Mouse (Mus musculus) MEL (cell line): ENCODE measurements at regions not wholly inside any gene's neighbourhood (a gene's known extent, or its start where the extent isn't known, plus 50 kb on each side); places are given as distances from the start of the nearest gene placed in this dataset.

ENCODE experiments used
- DNase-seq: peaks from one replicate; pipeline ENCODE4 v3.0.0; 2011; ENCODE audit warnings: low read depth, low spot score
- H3K27ac ChIP-seq: 2 replicates; pipeline ENCODE4 v1.5.1; 2012; ENCODE audit warnings: low read depth, mild to moderate bottlenecking, control low read depth, low read length, moderate library complexity; ENCODE audit not compliant: control insufficient read depth
- H3K27me3 ChIP-seq, 2 experiments: fragments of 150-350 bp in 1 of 2; sonication (generic) in 1 of 2; 2 replicates each; pipeline ENCODE4 v1.6.1; 2012; ENCODE audit warnings: low read length in 2 of 2, mild to moderate bottlenecking in 2 of 2, improper control_type of control experiment in 1 of 2, moderate library complexity in 1 of 2; ENCODE audit not compliant: insufficient read depth in 2 of 2, control insufficient read depth in 1 of 2
- H3K36me3 ChIP-seq, 2 experiments: 2 replicates each; pipeline ENCODE4 v1.6.1; 2012 to 2014; ENCODE audit warnings: low read length in 2 of 2, improper control_type of control experiment in 1 of 2, inconsistent platforms in 1 of 2, mild to moderate bottlenecking in 1 of 2; ENCODE audit not compliant: insufficient read depth in 2 of 2, control insufficient read depth in 1 of 2
- H3K4me1 ChIP-seq, 2 experiments: fragments of 150-350 bp in 1 of 2; sonication (generic) in 1 of 2; 2 replicates each; pipeline ENCODE4 v1.6.1; 2012; ENCODE audit warnings: low read length in 2 of 2, improper control_type of control experiment in 1 of 2, mild to moderate bottlenecking in 1 of 2; ENCODE audit not compliant: insufficient read depth in 2 of 2, control insufficient read depth in 1 of 2
- H3K4me3 ChIP-seq, 2 experiments: fragments of 150-350 bp in 1 of 2; sonication (generic) in 1 of 2; 2 replicates each; pipeline ENCODE4 v1.5.1; 2012; ENCODE audit warnings: low read depth in 2 of 2, low read length in 2 of 2, mild to moderate bottlenecking in 2 of 2, moderate library complexity in 2 of 2, control low read depth in 1 of 2, improper control_type of control experiment in 1 of 2; ENCODE audit not compliant: control insufficient read depth in 1 of 2, insufficient read depth in 1 of 2
- H3K79me2 ChIP-seq: 2 replicates; pipeline ENCODE4 v1.6.1; 2012; ENCODE audit warnings: mild to moderate bottlenecking, low read length, moderate library complexity; ENCODE audit not compliant: control insufficient read depth, poor library complexity, insufficient read depth
- H3K9ac ChIP-seq: 2 replicates; pipeline ENCODE4 v1.6.1; 2012; ENCODE audit warnings: low read depth, mild to moderate bottlenecking, control low read depth, low read length, moderate library complexity; ENCODE audit not compliant: control insufficient read depth, poor library complexity, severe bottlenecking
- H3K9me3 ChIP-seq: fragments of 150-350 bp; sonication (generic); replicated peaks from 2 replicates; pipeline ENCODE4 v1.6.1; 2012; ENCODE audit warnings: mild to moderate bottlenecking, low read length, improper control_type of control experiment, moderate library complexity; ENCODE audit not compliant: insufficient read depth
- BHLHE40 ChIP-seq: IDR thresholded peaks from 2 replicates; pipeline ENCODE4 v1.6.1; 2012; ENCODE audit warnings: low read depth, mild to moderate bottlenecking, inconsistent platforms, low read length, improper control_type of control experiment, borderline replicate concordance
- CTCF ChIP-seq, 3 experiments: IDR thresholded peaks in 2 of 3; conservative IDR thresholded peaks in 1 of 3; 2 replicates each; pipeline ENCODE4 v1.5.1; 2011 to 2012; ENCODE audit warnings: low read length in 3 of 3, low read depth in 2 of 3, mild to moderate bottlenecking in 2 of 3, improper control_type of control experiment in 1 of 3, inconsistent platforms in 1 of 3, mixed read lengths in 1 of 3, moderate library complexity in 1 of 3; ENCODE audit not compliant: control insufficient read depth in 1 of 3, insufficient read depth in 1 of 3, poor library complexity in 1 of 3, severe bottlenecking in 1 of 3
- ELF1 ChIP-seq: IDR thresholded peaks from 2 replicates; pipeline ENCODE4 v1.6.1; 2014; ENCODE audit warnings: low read depth, mild to moderate bottlenecking, inconsistent platforms, low read length, improper control_type of control experiment, moderate library complexity
- EP300 ChIP-seq, 2 experiments: IDR thresholded peaks; 2 replicates each; pipeline ENCODE4 v1.6.1; 2011; ENCODE audit warnings: improper control_type of control experiment in 2 of 2, low read length in 2 of 2, low read depth in 1 of 2, mild to moderate bottlenecking in 1 of 2
- HCFC1 ChIP-seq: IDR thresholded peaks from 2 replicates; pipeline ENCODE4 v1.6.1; 2012; ENCODE audit warnings: low read depth, mild to moderate bottlenecking, inconsistent platforms, low read length, improper control_type of control experiment, moderate library complexity
- JUND ChIP-seq: IDR thresholded peaks from 2 replicates; pipeline ENCODE4 v1.6.1; 2011; ENCODE audit warnings: low read depth, mild to moderate bottlenecking, improper control_type of control experiment, low read length
- MEF2A ChIP-seq: IDR thresholded peaks from 2 replicates; pipeline ENCODE4 v1.6.1; 2014; ENCODE audit warnings: low read depth, mild to moderate bottlenecking, inconsistent platforms, low read length, improper control_type of control experiment; ENCODE audit not compliant: poor library complexity, insufficient replicate concordance, severe bottlenecking; ENCODE audit errors: extremely low read depth
- MXI1 ChIP-seq: IDR thresholded peaks from 2 replicates; pipeline ENCODE4 v1.6.1; 2011; ENCODE audit warnings: mild to moderate bottlenecking, low read depth, low read length, improper control_type of control experiment
- MYC ChIP-seq: IDR thresholded peaks from 2 replicates; pipeline ENCODE4 v1.6.1; 2011; ENCODE audit warnings: low read depth, mild to moderate bottlenecking, low read length, improper control_type of control experiment, moderate library complexity
- NELFE ChIP-seq: IDR thresholded peaks from 2 replicates; pipeline ENCODE4 v1.6.1; 2011; ENCODE audit warnings: low read depth, low read length, improper control_type of control experiment
- NRF1 ChIP-seq: IDR thresholded peaks from 2 replicates; pipeline ENCODE4 v1.6.1; 2014; ENCODE audit warnings: low read depth, mild to moderate bottlenecking, inconsistent platforms, low read length, improper control_type of control experiment, moderate library complexity; ENCODE audit not compliant: poor library complexity, insufficient read depth, severe bottlenecking
- POLR2A ChIP-seq, 2 experiments: IDR thresholded peaks; 2 replicates each; pipeline ENCODE4 v1.6.1; 2011 to 2012; ENCODE audit warnings: low read length in 2 of 2, mild to moderate bottlenecking in 2 of 2, control low read depth in 1 of 2, improper control_type of control experiment in 1 of 2, low read depth in 1 of 2, moderate library complexity in 1 of 2; ENCODE audit not compliant: control insufficient read depth in 1 of 2, insufficient read depth in 1 of 2, poor library complexity in 1 of 2
- POLR2AphosphoS2 ChIP-seq: IDR thresholded peaks from 2 replicates; pipeline ENCODE4 v1.6.1; 2011; ENCODE audit warnings: low read length, improper control_type of control experiment
- RAD21 ChIP-seq: IDR thresholded peaks from 2 replicates; pipeline ENCODE4 v1.6.1; 2011; ENCODE audit warnings: mild to moderate bottlenecking, low read depth, low read length, improper control_type of control experiment
- SIN3A ChIP-seq: IDR thresholded peaks from 2 replicates; pipeline ENCODE4 v1.6.1; 2012; ENCODE audit warnings: low read length, improper control_type of control experiment, inconsistent platforms
- SMC3 ChIP-seq: IDR thresholded peaks from 2 replicates; pipeline ENCODE4 v1.6.1; 2011; ENCODE audit warnings: low read depth, low read length, improper control_type of control experiment
- TBP ChIP-seq: IDR thresholded peaks from 2 replicates; pipeline ENCODE4 v1.8.0; 2011; ENCODE audit warnings: low read depth, low read length, improper control_type of control experiment
- TCF12 ChIP-seq: IDR thresholded peaks from 2 replicates; pipeline ENCODE4 v1.6.1; 2014; ENCODE audit warnings: low read depth, mild to moderate bottlenecking, inconsistent platforms, low read length, improper control_type of control experiment, moderate library complexity
- ZMIZ1 ChIP-seq: IDR thresholded peaks from 2 replicates; pipeline ENCODE4 v1.6.1; 2012; ENCODE audit warnings: low read depth, mild to moderate bottlenecking, inconsistent platforms, low read length, improper control_type of control experiment, moderate library complexity

GRCm38 (mm10) chr17:29770914-29771313 lies 54.1 kb upstream of the Ccdc167 start:
- Histone ChIP-seq H3K9me3 (no peaks in the 10 kb centered on the region), H3K9ac (no peak overlapping the region), H3K4me3 (no peak overlapping the region), H3K27me3 (no peaks in the 10 kb centered on the region), H3K79me2 (no peaks in the 10 kb centered on the region), H3K27ac (no peak overlapping the region), H3K4me1 (peaks cover 0 to 15% of the 10 kb centered on the region in 2 experiments; a peak in 2 of 4 replicates), H3K36me3 (peaks cover 0 to 4% of the 10 kb centered on the region in 2 experiments; a peak in 2 of 4 replicates)
- no peak for TF ChIP-seq NRF1
- TF ChIP-seq JUND: no peak
- no peak for TF ChIP-seq EP300 (IDR thresholded peaks at IDR 0.05; ENCODE audit: low read depth in 1 of 2, low read length in 2 of 2)
- TF ChIP-seq NELFE: no peak
- TF ChIP-seq ELF1: no peak
- no peak for TF ChIP-seq POLR2A (IDR thresholded peaks at IDR 0.05; ENCODE audit: control insufficient read depth in 1 of 2, insufficient read depth in 1 of 2, low read depth in 1 of 2, low read length in 2 of 2, poor library complexity in 1 of 2)
- TF ChIP-seq SMC3: no peak
- no peak for TF ChIP-seq MXI1
- no peak for TF ChIP-seq MEF2A
- TF ChIP-seq ZMIZ1: no peak
- TF ChIP-seq TCF12: no peak
- no peak for TF ChIP-seq CTCF (IDR thresholded peaks at IDR 0.05 in 2 of 3, conservative IDR thresholded peaks at IDR 0.05 in 1 of 3; ENCODE audit: control insufficient read depth in 1 of 3, insufficient read depth in 1 of 3, low read depth in 2 of 3, low read length in 3 of 3, poor library complexity in 1 of 3, severe bottlenecking in 1 of 3)
- TF ChIP-seq RAD21: no peak
- TF ChIP-seq BHLHE40: no peak
- no peak for TF ChIP-seq POLR2AphosphoS2
- no peak for DNase-seq

DNA sequence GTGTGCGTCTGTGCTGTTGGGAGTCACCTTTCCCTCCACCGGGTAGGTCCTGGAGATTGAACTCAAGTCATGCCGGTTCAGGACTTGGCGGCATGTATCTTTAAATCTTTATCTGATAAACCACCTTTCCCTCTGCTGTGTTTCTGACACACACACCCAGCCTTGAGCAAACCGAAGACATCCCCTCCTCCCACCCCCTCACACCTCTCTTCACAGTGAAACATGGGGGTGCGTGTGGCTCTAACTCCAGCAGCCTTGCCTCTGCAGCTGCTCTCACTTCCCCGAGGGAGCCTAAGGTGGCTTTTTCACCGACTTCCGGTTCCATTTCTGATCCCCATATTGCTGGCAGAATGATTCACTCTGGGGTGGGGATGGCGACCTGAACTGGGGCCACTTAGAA lies 52.8 kb upstream of the Ccdc167 start:
- Histone ChIP-seq H3K27me3 (no peaks in the 10 kb centered on the region), H3K4me1 (peaks cover 0 to 15% of the 10 kb centered on the region in 2 experiments; a peak in 2 of 4 replicates), H3K27ac (no peak overlapping the region)
- no peak for DNase-seq
- TF ChIP-seq BHLHE40 (no peak), POLR2A (IDR thresholded peaks at IDR 0.05; ENCODE audit: control insufficient read depth in 1 of 2, insufficient read depth in 1 of 2, low read depth in 1 of 2, low read length in 2 of 2, poor library complexity in 1 of 2) (no peak), HCFC1 (no peak), SIN3A (no peak), MYC (no peak), NELFE (no peak), TBP (no peak), RAD21 (no peak)
- TF ChIP-seq, all 39 proteins: peak for 0
- H3K9me3 ChIP-seq: no peaks in the 10 kb centered on the region
- no peak overlapping the region for H3K4me3 ChIP-seq
- no peak overlapping the region for H3K9ac ChIP-seq
- no peaks in the 10 kb centered on the region for H3K79me2 ChIP-seq
- H3K36me3 ChIP-seq: peaks cover 0 to 4% of the 10 kb centered on the region in 2 experiments; a peak in 2 of 4 replicates
